Mouse (Mus musculus) ES-E14 (cell line): ENCODE measurements at regions not wholly inside any gene's neighbourhood (a gene's known extent, or its start where the extent isn't known, plus 50 kb on each side); places are given as distances from the start of the nearest gene placed in this dataset.

Source experiments
- CHD2 ChIP-seq: IDR thresholded peaks from 2 replicates; pipeline ENCODE4 v1.6.1; 2014; ENCODE audit warnings: mild to moderate bottlenecking, low read depth, low read length, inconsistent platforms
- HCFC1 ChIP-seq: IDR thresholded peaks from 2 replicates; pipeline ENCODE4 v1.6.1; 2012; ENCODE audit warnings: low read length, inconsistent platforms, borderline replicate concordance; ENCODE audit not compliant: insufficient read depth
- MAFK ChIP-seq: IDR thresholded peaks from 2 replicates; pipeline ENCODE4 v1.6.1; 2014; ENCODE audit warnings: mild to moderate bottlenecking, low read depth, low read length, inconsistent platforms; ENCODE audit not compliant: insufficient read depth
- ZC3H11A ChIP-seq: IDR thresholded peaks from 2 replicates; pipeline ENCODE4 v1.6.1; 2012; ENCODE audit warnings: low read depth, mild to moderate bottlenecking, inconsistent platforms, low read length, borderline replicate concordance

GRCm38 (mm10) chr2:178555692-178556340, 125.5 kb downstream of the Cdh26 start:
- TF ChIP-seq HCFC1 (no peak), CHD2 (no peak), MAFK (no peak), ZC3H11A (no peak)
